Mouse (Mus musculus): Measurements from ENCODE around the gene Tnfaip1.

Tnfaip1 gene

GRCm38 (mm10) chr11:78500623-78501202 is 35.4 kb downstream of the Tnfaip1 start:
- DNase-seq (ENCODE audit: low spot score in 2 of 2), result no peak

GRCm38 (mm10) chr11:78499543-78499942 is 36.6 kb downstream of the Tnfaip1 start:
- no peak for DNase-seq (ENCODE audit: low spot score in 2 of 2)

- DNase-seq (ENCODE audit: low spot score in 2 of 2), result no peak
Observed at GRCm38 (mm10) chr11:78499004-78499403, 37.1 kb downstream of the Tnfaip1 start, which contains the start of gene Vtn. Vtn (plus strand) TSS chr11:78499091.

GRCm38 (mm10) chr11:78497544-78498522 is 38.3 kb downstream of the Tnfaip1 start, which contains the start of gene Sarm1:
Sarm1 (minus strand) TSS chr11:78497754.
- DNase-seq (ENCODE audit: low spot score in 2 of 2), result peak; percentile 77 to 91

GRCm38 (mm10) chr11:78497071-78497541 is 39.0 kb downstream of the Tnfaip1 start:
- no peak for DNase-seq (ENCODE audit: low spot score in 2 of 2)

GRCm38 (mm10) chr11:78495904-78496303 is 40.2 kb downstream of the Tnfaip1 start:
- DNase-seq (ENCODE audit: low spot score in 2 of 2), result no peak

- no peak for DNase-seq (ENCODE audit: low spot score in 2 of 2)
Observed at GRCm38 (mm10) chr11:78490781-78491241, 45.3 kb downstream of the Tnfaip1 start.

- peak; percentile 55 to 69 for DNase-seq (ENCODE audit: low spot score in 2 of 2)
Observed at GRCm38 (mm10) chr11:78488168-78488567, 48.0 kb downstream of the Tnfaip1 start.

GRCm38 (mm10) chr11:78483639-78484038 is 52.5 kb downstream of the Tnfaip1 start:
- DNase-seq (ENCODE audit: low spot score in 2 of 2), result no peak

- no peak for DNase-seq (ENCODE audit: low spot score in 2 of 2)
Observed at GRCm38 (mm10) chr11:78475289-78475688, 60.8 kb downstream of the Tnfaip1 start.
